Mouse (Mus musculus) brain, adult 2 months (tissue): ENCODE measurements around the gene Tiam1.

ENCODE experiments used
- DNase-seq: peaks from one replicate; pipeline ENCODE4 v3.0.0; 2011; ENCODE audit warnings: low read depth, low spot score

Gene Tiam1

GRCm38 (mm10) chr16:89848651-89849597 lies 294.6 kb downstream of the Tiam1 start:
- DNase-seq: no peak

DNA sequence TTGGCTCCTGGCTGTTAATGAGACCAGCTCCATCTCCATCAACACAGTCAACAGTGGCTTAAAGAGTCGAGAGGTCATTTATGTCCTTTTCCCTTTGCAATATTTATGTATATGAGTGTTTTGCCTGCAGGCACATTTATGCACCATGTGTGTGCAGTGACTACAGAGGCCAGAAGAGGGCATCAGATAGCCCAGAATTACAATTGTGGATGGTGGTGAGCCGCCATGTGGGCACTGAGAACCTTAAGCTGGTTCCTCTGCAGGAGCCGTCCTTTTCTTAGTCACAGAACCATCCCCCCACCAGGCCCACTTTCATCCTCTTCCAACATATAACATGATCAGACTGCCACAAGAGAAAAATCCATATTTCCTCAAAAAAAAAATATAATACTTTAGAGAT lies 295.4 kb downstream of the Tiam1 start:
- no peak for DNase-seq

DNA sequence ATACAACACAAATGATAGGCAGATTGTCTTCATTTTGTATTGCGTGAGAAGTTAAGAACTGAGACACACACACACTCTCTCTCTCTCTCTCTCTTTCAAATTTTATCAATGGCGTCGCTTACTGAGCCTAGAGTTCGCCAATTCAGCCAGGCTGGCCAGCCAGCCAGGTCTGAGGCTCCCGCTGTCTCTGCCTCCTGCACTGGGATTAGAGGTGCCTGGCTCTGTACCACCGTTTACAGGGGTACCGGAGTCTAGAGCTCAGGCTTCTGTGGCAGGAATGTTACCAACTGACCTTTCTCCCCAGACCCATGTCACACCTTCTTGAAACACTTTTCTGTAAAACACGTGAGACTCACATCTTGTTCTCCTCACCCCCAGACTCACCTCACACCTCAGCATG lies 298.1 kb downstream of the Tiam1 start:
- DNase-seq: no peak

- peak; percentile 87 for DNase-seq
Observed at GRCm38 (mm10) chr16:89844580-89844979, 299.0 kb downstream of the Tiam1 start.

- no peak for DNase-seq
Observed at GRCm38 (mm10) chr16:89841894-89842293, 301.7 kb downstream of the Tiam1 start.

DNA sequence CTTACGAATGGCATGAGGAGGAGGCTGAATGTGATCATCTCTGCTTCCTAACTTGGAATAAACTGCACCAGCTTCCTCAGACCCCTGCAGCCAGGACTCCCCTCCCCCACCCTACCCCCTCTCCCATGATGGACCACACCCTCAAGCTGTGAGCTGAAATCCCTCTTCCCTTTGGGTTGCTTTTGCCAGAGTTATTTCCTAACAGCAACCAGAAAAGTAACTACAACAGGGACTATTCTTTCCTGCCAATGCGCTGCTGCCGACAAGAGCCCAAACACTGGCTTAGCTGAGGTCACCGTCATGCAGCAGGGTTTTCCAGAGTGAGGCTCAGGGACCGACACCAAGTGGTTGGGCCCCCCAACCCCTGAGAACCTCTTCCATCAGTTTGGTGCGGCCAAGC lies 303.2 kb downstream of the Tiam1 start:
- no peak for DNase-seq

GRCm38 (mm10) chr16:89839829-89840228 lies 303.7 kb downstream of the Tiam1 start:
- DNase-seq: no peak

- DNase-seq: no peak
Observed at GRCm38 (mm10) chr16:89837096-89837495, 306.5 kb downstream of the Tiam1 start.

DNA sequence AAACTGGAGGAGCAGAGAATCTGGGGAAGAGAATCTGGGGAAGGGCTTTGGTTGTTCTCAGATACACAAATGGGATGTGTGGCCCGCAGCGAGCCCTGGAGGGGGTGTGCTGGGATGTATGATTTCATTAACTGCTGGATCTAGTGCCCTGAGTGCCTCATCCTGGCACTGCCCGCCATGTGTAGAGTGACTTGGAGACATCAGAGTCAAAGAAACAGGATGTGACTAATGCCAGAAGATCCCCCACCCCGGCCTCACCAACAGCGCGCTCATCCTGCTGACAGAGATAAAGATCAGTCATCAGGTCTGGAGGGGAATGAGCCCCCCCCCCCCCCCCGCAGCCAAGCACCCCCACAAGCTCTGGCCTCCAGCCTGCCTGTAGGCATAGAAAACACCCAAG lies 308.0 kb downstream of the Tiam1 start:
- no peak for DNase-seq

DNA sequence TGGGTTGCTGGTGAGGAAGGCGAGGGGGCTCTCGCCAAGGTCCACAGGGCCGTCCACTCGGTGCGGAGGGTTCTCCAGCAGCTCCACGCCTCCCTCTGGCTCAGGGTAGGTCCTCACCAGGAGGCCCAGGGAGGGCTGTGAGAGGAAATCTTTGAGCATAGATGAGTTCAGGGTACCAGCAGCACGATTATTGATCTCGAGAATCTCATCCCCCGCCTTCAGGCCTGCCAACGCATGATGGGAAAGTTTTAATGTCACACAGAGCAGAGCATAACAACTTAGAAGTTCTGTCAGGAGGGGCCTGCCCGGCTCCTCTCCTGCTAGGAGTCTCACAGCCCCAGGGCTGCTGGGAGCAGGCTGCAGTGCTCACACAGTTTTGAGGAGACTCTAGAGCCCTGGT lies 310.6 kb downstream of the Tiam1 start:
- DNase-seq: no peak

DNA sequence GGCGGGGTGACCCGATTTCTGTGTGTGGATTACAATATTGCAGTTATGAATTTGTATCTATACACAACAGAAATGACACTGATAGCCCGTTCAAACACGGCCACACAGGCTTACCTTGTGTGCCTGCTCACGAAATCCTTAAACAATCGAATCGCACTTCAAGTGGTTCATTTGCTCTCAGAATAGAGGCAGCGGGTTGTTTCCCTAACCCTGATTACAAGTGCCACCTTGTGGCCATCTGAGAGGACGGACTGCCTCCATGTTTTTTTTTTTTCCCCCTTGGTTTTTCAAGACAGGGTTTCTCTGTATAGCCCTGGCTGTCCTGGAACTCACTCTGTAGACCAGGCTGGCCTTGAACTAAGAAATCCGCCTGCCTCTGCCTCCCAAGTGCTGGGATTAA lies 312.4 kb downstream of the Tiam1 start:
- DNase-seq: peak; percentile 86

- DNase-seq: no peak
Observed at GRCm38 (mm10) chr16:89830221-89830648, 313.3 kb downstream of the Tiam1 start.

DNA sequence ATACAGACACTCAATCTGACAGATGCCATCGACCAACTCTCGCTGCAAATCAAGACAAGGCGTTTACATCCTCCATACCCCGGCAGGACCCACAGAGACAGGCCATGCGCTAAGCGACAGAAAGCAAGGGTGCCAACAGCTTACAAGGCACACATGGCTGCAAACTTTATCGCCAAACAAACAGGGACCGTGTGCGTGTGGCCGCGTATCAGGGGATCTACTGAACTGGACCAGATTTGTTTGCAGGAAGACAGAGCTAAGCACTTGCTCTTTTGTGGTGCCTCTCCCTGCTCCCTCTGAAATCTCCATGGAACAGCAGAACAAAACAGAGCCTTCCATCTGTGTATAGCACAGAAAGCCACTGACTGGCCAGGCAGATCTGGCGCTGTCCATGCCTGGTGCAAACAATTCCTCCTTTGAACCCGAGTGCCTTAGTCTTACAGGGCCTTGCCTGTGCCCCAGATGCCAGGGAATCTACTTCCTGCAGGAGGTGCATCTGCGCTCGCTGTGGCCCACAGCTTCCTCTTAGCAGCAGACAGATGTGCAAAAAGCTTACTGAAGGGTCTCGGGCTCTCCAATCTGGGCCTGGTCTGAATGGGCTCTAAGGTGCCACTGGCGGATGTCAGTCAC lies 316.0 kb downstream of the Tiam1 start:
- peak; percentile 61 for DNase-seq

GRCm38 (mm10) chr16:89825875-89826274 lies 317.7 kb downstream of the Tiam1 start:
- DNase-seq: no peak

DNA sequence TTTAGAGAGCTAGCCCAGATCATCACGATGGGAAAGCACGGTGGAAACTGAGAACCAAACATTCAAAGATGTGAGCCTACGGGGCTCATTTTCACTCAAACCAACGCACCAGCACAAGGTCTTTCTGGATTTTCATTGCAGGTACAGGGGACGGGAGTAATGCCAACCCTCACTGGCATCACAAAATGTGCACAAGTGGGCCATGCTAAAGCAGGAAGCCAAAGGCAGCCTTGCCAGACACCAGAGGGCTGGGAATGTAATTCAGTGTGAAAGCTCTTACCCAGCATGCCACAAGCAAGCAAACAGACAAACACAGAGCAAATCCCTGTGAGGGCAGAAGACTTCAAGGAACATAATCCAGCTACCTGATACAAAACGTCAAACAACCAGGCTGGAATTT lies 320.7 kb downstream of the Tiam1 start:
- peak; percentile 96 for DNase-seq

GRCm38 (mm10) chr16:89818661-89819060 lies 324.9 kb downstream of the Tiam1 start:
- DNase-seq: no peak

DNA sequence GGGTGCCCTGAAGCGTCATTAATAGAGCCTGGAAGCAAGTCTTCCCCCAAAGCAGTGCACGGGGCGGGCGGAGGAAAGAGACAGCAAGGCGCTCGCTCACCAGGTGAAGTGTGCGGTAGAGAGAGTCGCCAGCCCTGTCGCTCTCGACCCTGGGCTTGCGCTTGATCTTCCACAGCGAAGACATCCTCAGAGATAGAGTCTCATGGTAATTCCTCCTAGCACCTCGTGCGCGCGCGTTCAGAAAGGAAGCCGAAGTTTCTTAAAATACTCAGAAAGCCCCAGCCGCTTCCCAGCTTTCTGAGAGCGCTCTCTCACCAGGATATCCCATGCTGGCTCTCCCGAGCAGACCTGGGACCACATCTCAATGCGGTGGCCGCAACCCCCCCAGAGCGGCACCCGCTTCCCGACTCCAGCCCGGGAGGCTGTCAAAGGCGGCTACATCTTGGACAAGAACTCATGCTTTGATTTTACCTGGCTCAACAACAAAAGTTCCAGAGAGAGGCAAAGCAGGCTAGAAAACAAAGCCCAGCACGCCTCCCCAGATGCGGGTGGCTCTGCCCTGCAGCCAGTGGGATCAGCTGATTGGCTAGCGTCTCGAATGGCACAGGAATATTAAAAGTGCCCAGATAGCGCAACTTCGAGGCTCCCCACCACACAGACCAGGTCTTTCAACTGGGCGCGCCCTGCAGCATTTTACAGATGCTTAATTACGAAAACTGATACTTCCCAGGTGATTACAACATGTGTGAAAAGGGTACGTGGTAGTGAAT lies 325.5 kb downstream of the Tiam1 start:
- no peak for DNase-seq

DNA sequence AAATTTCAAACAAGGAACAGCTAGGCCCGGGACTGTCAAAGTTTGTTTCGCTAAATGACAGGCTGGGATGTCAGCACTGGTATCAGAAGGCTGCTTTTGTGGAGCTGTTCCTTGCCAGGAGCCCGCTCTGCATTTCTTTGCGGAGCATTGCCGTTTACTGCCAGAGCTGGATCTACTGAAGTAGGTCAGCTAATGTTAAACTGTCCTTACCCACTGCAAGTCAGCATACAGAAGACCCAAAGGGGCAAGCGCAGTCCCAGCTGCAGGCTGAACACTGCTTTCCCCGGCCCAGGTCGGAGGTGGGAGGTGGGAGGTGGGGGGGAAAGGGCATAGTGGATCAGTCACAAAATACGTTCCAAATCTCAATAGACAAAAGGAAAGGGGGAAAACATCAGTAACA lies 326.3 kb downstream of the Tiam1 start:
- no peak for DNase-seq

DNA sequence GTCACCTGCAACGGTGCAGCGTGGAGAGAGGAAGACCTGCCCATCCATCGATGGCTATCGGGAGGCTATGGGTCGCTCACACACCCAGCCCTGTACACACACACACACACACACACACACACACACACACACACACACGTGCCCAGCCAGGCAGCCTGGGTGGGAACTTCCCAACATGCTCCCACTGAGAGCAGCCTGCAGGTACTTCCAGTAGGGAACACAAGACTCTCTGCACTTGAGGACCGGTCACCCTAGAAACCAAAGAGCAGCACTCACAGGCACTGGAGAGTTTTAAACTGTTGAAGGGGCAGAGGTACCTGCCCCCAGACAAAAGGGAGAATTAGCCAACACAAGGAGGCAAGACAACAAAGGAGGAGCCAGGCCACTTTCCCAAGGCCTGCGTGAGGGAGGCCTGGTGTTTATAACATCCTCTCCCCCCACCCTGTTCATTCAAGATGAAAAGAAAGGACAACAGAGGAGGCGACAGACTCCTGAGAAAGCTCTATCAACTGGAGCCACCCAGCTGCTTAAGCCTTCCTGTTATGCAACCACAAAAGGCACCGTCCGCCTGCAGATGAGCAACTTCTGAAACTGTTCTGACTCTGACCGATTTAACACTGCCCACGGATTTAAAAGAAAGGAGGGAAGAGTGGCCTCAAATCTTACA lies 326.9 kb downstream of the Tiam1 start:
- peak; percentile 87 for DNase-seq

- peak; percentile 59 for DNase-seq
Observed at GRCm38 (mm10) chr16:89813536-89813935, 330.0 kb downstream of the Tiam1 start.

DNA sequence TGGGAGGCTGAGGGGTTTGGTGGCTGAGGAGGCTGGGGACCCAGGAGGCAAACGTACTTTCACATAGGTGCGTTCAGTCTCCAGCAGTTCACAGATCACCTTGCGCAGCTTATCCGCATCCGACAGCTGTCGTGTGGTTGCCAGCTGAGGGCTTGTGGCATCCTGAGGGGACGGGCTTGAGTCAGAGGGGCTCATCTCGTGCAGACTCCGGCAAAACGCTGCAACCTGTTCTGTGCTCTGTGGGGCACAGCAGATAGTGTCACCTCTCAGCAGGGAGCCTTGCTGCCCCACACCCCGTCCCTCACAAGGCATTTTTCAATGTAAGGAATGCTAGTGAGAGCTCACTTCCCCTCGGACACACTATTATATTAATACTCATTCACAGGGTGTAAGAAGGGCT lies 330.7 kb downstream of the Tiam1 start:
- no peak for DNase-seq

GRCm38 (mm10) chr16:89810398-89810797 lies 333.2 kb downstream of the Tiam1 start:
- DNase-seq: no peak
